9 mouse cellular contexts compared by ENCODE assay signal in genomic region chr14:24646239-24646848, GRCm38 (mm10).
DNase-seq lines count a peak whose midpoint lies in the region; ATAC-seq and TF ChIP-seq lines count a peak whose summit lies in the region.
"Had no signal": no experiment of that assay in that cellular context is flagged by ENCODE, and none has a peak within 500 bp of the region (broad histone marks: within the 10 kb centered on the region; RNA-seq: fewer than 3 reads in every experiment).

No protein-coding gene starts in this region.

- no peaks in the 10 kb centered on the region for H3K9me3 ChIP-seq in forebrain, embryonic 16.5 days (ENCODE audit: control insufficient read depth, low read length)
- no peaks in the 10 kb centered on the region for H3K9me3 ChIP-seq in midbrain, postnatal 0 days (ENCODE audit: low read length)

- no peak overlapping the region for H3K4me2 ChIP-seq in forebrain, embryonic 16.5 days (ENCODE audit: low read length)
- H3K4me2 ChIP-seq in midbrain, postnatal 0 days (ENCODE audit: low read depth, low read length, poor library complexity, severe bottlenecking), result no peak overlapping the region

- no peaks in the 10 kb centered on the region for H3K27me3 ChIP-seq in forebrain, embryonic 16.5 days (replicated peaks; ENCODE audit: control insufficient read depth, insufficient read depth, low read length)
- no peaks in the 10 kb centered on the region for H3K27me3 ChIP-seq in midbrain, postnatal 0 days (ENCODE audit: insufficient read depth, low read length)

- peaks cover 38% of the 10 kb centered on the region for H3K4me1 ChIP-seq in forebrain, embryonic 16.5 days (replicated peaks; ENCODE audit: control insufficient read depth, insufficient read depth, low read length)
- H3K4me1 ChIP-seq in midbrain, postnatal 0 days (ENCODE audit: insufficient read depth, low read length), result no peaks in the 10 kb centered on the region

- DNase-seq in adrenal gland, postnatal 10 days, result peak; percentile 10
- no peak for DNase-seq in adrenal gland, postnatal 4 days (ENCODE audit: low spot score in 2 of 2)
- peak; percentile 25 to 44 for DNase-seq in left cerebral cortex, adult 18-20 months (ENCODE audit: low spot score in 2 of 2)
- DNase-seq in left cerebral cortex, postnatal 4 days, result no peak
- DNase-seq in midbrain, postnatal 0 days (ENCODE audit: low spot score), result peak; percentile 75
- DNase-seq in urinary bladder, postnatal 14 days (ENCODE audit: low spot score), result no peak

- no peaks in the 10 kb centered on the region for H3K36me3 ChIP-seq in forebrain, embryonic 16.5 days (ENCODE audit: control insufficient read depth, insufficient read depth)
- H3K36me3 ChIP-seq in midbrain, postnatal 0 days (ENCODE audit: insufficient read depth, low read length), result no peaks in the 10 kb centered on the region

- ATAC-seq in forebrain, embryonic 16.5 days, result no peak
- ATAC-seq in midbrain, postnatal 0 days (ENCODE audit: low FRiP score), result no peak
- no peak for ATAC-seq in granulocyte monocyte progenitor cell, adult 5-6 weeks (replicated peaks; ENCODE audit: poor library complexity, severe bottlenecking)

- H3K9ac ChIP-seq in forebrain, embryonic 16.5 days (replicated peaks; ENCODE audit: low read depth, low read length), result no peak overlapping the region
- no peak overlapping the region for H3K9ac ChIP-seq in midbrain, postnatal 0 days (replicated peaks; ENCODE audit: low read length, poor library complexity, severe bottlenecking)

- TF ChIP-seq CTCF in midbrain, postnatal 0 days (IDR thresholded peaks at IDR 0.05), result peak; percentile 82

- peak overlapping the region; percentile 49; the same call in 1 of the 2 replicates for H3K27ac ChIP-seq in forebrain, embryonic 16.5 days (ENCODE audit: low read length)
- H3K27ac ChIP-seq in midbrain, postnatal 0 days (ENCODE audit: low read depth, low read length), result no peak overlapping the region

- intact Hi-C loops in left cerebral cortex, postnatal 4 days (cut with DNase I), result no loop called here

- 74% methylated on average over 6 of the region's 6 CpGs for WGBS in forebrain, embryonic 16.5 days
- 73% methylated on average over 6 of the region's 6 CpGs for WGBS in midbrain, postnatal 0 days

- H3K4me3 ChIP-seq in forebrain, embryonic 16.5 days (replicated peaks; ENCODE audit: low read length), result no peak overlapping the region
- H3K4me3 ChIP-seq in midbrain, postnatal 0 days (ENCODE audit: low read depth, low read length), result no peak overlapping the region
- H3K4me3 ChIP-seq: myocyte had no signal

Comparison
In these comparisons a context has a peak if more than half of its experiments do, and no peak if none do; other contexts are left out.
1. DNase-seq: peak in adrenal gland, postnatal 10 days (single experiment), left cerebral cortex, adult 18-20 months (2 of 2) and midbrain, postnatal 0 days (single experiment); none in adrenal gland, postnatal 4 days (0 of 2), left cerebral cortex, postnatal 4 days (single experiment) and urinary bladder, postnatal 14 days (single experiment).